Mouse (Mus musculus) CD8-positive naive resting alpha-beta T cell, adult 2 months (primary cell): ENCODE measurements around the gene Kntc1.
A peak's percentile ranks its signal among the peaks of the same experiment; 100 is the strongest.
"Not testable (repeated sequence)": the region's sequence is repeated elsewhere in the genome, so short reads cannot be mapped to it uniquely, and the experiment has no call there.

ENCODE experiments used
- DNase-seq, 2 experiments: peaks; one replicate each; pipeline ENCODE4 v3.0.0; 2022; ENCODE audit warnings: low read depth in 2 of 2, low spot score in 2 of 2

Kntc1 gene

DNA sequence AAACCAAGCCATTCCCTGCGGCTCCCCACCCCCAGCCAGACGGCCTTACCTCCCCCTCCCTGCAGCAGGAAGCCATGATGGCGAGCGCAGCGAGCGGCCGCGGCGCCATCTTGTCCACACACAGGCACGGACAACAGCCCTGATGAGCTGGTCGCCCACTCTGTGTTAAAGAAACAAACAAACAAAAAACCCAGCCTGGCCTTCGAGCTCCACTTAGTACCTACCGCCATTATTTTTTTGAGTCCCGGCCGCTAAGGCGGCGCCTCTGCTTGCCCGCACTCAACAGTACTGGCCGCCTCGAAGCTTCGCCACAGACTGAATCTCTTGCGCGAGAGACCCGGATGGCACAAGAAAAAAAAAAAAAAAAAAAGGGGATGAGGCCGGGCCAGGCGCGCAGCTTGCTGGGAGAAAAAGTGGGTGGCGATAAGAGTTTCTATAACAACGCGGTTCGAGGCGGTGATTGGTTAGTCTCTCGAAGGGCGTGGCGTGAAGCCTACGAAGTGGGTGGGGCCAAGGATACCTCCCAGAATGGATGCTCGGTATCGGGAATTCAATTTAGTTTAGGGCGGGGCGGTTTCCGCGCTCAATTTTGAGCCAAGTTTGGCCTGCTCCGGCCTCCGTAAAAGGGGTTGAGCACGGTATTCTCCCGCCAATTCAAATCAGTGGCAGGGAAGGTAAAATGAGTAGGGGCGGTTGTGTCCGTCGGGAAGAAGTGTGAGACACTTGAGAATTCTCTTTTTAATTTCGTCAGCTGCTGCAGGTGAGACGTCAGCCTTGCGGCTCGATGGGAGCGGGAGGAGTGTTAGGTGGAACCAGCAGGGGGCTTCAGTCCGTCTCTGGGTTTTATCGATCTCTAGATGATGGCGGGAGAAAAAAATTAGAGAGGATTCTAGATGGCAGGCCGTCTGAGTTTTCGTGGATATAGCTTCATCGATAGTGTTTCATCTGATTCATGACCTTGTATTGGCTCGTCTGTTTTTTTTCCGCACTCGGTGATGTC is at the start of gene Kntc1, which contains the start of gene Rsrc2:
TSS of gene Kntc1 (plus strand) at position 652 of the 1,000 bp plus-strand sequence.
TSS of gene Rsrc2 (minus strand) at position 350 of the 1,000 bp plus-strand sequence.
- DNase-seq, result peak; percentile 96 to 99

DNA sequence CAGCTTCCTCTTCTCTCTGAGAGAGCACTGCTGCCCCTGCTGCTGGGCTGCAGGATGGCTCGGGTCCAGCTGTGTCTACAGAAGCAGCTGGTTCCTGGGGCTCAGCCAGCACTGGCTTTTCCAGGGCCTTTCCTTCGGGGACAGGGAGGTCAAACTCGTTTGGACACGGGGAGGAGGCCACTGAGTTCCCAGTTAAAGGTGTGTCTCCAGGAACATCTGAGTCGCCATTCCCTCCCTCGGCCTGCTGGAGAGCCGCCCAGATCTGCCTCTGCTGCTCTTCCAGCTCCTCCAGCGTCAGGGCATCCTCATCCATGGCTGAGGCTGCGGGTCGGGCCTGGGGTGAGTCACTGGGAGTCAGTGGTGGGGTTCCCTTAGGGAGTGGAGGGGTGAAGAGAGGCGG is 48.9 kb upstream of the Kntc1 start:
- DNase-seq, result no peak

DNA sequence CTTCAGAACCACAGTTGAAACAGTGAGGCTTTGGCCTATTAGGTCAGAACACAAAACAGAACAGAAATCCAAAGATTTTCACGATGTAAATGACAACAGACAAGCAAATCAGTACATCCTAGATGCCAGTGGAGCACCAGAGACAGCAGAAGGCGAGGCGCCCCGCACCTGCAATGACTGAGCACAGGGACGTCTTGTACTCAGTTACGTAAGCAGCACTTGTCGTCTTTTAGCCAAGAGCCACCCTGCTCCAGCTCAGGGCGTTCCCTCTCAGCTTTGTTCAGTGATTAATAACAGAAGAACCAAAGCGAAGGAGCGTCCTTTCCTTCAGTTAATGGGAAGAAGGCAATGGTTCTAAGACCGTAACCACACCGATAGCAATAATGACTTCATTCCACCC is 40.9 kb upstream of the Kntc1 start:
- no peak for DNase-seq

DNA sequence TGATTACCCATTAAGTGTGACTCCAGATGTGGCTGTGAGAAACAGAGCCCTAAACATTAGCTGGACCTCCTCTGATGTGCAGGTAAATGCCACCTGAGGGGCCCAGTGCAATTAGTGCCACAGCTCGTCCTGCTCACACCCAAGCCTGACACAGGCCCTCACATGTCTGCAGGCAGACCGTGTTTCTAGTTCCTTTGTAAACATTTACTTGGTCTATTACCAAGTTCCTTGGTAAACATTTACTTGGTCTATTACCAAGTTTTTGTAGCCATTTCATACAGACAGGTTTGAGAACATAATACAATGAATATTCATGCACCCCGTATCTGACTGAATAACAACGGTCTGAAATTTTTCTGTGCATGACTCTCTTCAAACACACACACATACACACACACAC is 39.9 kb upstream of the Kntc1 start:
- no peak for DNase-seq

DNA sequence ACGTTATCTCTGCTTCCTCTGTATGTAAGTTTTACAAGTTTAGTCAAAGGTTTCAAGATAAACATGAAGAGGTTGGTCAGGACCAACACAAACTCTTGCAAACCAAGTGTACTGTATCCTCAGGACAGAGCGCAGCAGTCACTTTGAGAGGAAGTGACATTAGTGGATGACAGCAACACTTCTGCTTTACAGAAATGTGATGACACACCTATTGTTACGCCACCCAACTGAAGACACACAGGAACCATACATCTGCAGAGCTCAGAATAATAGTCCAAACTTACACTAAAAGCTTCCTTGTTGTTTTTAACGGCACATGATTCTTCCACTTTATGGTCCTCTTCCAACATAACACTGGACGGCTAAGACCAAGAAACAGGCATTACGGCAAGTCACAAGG is 35.7 kb upstream of the Kntc1 start:
- no peak for DNase-seq

DNA sequence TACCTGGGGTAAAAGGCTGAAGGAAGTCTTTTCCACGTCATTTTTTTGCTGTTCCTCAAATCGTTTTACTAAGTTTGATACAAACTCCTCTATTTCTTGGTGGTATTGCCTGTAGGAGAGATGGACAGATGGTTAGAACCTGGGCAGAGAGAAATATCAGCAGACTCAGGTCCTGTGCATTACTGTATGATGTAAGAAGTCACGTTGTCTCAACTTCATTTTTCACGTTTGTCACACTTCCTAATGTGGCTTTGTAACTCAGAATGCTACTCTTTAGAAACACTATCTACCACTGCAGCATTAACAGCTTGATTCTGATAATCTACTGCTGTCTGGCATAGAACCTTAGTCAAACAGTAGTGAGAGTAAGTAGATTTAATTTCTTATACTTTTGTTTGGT is 34.9 kb upstream of the Kntc1 start:
- DNase-seq, result no peak

DNA sequence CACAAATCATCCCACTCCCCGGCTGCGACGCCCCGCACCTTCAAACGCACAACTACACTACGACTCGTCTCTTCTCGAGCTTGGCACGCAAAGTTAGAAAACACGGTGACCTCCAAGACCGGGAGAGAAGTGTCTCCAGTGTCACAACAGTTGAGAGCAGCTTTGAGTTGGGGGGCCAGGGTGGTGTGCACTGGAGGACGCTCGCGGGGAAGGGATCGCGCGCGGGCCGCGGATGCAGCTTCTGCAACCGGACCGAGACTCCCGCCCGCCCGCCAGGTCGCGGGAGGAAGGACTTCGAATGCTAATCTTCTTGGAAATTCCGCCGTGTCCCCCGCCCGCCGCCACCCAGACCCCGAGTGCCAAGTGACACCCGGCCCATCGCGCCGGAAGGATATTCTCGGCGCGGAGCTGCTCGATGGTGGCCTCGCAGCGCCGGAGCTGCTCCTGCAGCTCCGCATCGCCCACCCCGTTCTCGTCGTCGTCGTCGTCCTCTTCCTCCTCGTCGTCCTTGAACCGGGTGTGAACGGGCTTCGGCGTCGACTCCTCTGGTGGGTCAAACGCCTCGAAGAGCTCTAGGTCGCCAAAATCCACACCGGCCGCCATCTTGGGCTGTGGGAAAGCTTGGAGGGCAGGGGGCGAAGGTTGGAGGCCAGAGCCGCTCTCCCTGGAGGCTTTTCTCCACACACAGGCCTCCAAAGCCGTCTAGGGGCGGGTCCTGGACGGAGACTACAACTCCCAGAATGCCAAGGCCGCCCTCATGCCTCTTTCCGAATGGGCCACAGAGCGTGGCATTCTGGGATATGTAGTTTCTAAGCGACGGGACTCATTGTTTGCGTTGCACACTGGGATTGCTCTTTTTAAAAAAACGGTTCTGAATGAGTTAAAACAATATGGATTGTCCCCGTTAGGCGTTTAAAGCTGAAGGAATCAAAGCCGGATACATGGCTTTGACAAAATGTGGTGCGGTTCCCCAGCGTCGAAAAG is 28.9 kb upstream of the Kntc1 start, which contains the start of gene Zcchc8:
TSS of gene Zcchc8 (minus strand) at position 773 of the 984 bp plus-strand sequence.
- DNase-seq, result peak; percentile 92 to 95

DNA sequence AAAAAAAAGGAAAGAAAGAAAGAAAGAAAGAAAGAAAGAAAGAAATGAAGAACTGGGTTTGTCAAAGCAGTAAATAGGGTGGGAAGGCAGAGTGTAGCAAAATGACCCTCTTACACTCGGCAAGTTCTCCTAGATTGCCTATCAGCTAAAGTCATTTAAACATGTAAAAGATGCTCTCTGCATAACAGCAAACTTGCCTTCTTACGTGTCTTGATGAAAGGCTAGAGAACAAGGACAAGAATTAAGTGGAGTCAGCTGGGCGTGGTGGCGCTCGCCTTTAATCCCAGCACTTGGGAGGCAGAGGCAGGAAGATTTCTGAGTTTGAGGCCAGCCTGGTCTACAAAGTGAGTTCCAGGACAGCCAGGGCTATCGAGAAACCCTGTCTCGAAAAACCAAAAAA is 25.7 kb upstream of the Kntc1 start:
- not testable (repeated sequence) for DNase-seq

DNA sequence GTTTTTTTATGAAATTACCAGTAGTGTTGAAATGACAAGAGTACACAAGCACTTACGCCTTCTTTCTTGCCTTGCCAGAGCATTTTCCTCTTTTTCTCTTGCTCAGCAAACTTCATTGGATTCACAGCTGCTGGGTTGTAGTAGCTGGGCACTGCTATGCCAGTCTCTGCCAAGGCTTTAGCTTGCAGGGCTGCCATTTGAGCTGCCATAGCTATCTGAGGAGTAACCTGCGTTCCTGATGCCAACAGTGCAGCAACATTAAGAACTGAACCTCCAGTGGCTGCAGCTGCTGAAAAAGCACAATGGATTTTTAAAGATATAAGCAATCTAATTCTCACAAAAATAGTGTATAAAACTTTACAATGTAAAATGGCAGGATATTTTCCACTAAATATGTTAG is 18.5 kb upstream of the Kntc1 start:
- DNase-seq, result no peak

DNA sequence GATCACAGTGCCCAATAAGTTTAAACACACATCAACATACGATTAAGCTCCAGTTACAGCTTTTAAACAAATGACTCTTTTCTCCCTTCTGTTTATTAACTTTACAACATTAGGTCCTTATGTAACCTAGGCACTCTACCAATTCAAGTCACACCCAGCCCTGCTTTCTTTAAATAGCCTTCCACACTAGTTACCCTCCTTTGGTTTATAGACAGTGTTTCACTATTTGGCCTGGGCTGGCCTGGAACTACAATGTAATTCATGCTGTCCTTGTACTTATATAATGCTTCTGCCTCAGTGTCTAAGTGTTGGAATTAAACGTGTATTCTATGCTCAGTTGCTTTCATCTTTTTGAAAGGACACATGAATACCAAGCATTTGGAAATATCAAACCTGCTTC is 5.2 kb upstream of the Kntc1 start:
- DNase-seq, result no peak

DNA sequence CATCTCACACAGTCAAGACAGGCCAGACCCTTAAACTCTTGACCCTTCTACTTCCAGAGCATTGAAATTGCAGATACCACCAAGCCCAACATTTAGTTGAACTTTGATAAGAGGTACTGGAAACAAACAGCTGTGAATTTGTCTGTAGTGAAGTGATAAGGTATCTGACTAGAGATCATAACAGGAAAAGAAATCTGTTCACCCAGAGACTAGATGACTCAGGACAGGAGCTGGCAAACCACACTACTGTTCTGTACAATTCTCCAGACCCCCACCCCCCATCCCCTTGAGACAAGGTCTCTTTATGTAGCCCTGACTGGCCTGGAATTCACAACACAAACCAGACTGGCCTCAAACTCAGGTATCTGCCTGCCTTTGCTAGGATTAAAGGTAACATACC is 3.3 kb upstream of the Kntc1 start:
- DNase-seq, result no peak

DNA sequence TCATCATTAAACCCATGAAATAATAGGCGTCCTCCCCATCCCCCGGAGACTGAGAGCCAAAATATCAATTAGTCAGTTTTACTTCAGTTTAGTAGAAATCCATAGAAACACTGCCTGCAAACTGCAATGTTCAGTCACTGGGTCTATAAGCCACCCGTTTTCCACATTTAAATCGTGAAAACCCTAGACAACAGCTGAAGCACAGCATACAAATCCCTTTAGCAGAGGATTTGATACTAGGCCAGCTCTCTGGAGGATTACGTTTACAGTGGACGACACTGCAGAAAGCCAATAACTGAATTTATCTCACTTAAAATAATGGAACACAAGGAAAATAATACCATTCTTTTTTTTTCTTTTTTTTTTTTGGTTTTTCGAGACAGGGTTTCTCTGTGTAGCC is 1.9 kb upstream of the Kntc1 start:
- DNase-seq, result no peak

DNA sequence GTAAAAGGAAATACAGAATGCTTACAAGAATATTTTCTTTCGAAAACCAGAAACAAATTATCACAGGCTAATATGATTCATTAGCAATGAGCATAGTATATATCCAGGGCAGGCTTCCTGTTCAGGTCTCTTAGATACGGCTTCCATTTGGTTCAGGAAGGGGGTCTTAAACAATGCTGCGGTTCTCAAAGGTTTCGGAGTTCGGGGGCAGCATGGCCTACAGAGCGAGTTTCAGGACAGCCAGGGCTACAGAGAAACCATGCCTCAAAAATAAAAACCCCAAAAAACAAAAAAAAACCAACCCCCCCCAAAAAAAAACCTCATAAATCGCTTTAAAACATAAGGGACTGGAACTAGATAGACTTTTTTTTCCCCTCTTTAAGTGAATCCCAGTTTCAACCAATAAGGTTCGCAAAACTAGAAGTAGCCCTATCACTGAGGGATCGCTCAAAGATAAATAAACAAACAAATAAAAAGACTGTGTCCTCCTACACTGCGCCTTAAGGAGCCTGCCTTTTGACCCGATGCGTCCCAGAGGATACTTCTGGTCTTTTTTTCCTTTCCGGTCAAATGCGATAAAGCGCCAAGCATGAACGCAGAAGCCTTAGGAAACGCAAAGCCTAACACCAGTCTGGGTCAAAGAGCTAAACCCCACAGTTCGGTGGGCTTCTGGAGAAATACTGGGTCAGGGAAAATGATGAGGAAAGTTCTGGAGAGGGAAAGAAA is 1.0 kb upstream of the Kntc1 start:
- peak in 1 of 2 experiments; percentile 2 for DNase-seq

DNA sequence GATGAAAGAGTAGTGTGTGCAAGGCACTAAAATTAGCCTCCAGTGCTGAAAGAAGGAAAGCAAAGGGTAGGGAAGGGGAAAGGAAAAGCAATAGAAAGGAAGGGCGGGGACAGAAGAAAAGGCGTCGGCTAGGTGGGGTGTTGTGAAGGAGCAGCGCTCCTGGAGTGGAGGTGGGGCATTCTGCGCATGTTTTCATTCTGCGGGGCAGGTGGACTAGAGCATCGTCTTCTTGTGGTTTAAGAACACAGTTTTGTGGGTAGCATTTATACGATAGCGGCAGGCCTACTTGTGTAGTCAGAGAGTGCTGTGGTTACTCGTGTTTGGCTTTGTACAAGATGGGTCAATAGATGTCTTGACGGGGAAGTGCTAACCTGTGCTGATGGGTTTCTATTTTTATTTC is 16.0 kb downstream of the Kntc1 start:
- DNase-seq, result peak in 1 of 2 experiments; percentile 28

DNA sequence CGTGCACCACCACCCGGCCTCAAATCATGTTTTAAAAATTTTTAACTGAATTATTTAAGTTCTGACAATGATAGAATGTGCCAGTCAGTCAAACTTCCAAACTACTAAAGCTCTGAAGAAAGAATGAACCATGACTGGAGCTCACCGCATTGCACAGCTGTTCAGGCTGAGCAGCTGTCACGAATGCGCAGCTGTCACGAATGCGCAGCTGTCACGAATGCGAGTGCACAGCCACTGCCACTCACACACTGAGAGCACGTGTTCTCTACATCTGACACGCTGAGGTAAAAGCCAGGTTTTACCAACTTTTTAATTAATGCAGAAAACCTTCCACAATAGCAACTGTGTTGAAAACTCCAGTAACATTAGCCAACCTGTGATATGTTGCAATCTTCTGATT is 16.9 kb downstream of the Kntc1 start:
- not testable (repeated sequence) for DNase-seq

DNA sequence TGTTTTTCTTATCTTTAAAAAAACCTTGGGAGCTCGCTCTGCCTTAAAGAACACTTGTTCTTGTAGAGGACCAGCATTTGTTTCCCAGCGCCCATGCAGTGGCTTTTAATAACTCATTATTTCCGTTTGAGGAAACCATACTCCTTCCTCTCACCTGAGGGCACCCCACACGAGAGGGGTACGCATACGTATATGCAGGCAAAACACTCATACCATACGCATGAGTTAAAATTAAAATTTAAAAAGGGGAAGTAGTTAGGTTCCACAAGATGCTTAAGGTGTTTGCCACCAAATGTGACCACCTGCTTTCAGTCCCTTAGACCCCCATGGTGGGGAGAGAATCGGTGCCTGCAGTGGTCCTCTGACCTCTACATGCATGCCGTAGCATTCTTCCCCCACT is 23.9 kb downstream of the Kntc1 start:
- DNase-seq, result no peak

DNA sequence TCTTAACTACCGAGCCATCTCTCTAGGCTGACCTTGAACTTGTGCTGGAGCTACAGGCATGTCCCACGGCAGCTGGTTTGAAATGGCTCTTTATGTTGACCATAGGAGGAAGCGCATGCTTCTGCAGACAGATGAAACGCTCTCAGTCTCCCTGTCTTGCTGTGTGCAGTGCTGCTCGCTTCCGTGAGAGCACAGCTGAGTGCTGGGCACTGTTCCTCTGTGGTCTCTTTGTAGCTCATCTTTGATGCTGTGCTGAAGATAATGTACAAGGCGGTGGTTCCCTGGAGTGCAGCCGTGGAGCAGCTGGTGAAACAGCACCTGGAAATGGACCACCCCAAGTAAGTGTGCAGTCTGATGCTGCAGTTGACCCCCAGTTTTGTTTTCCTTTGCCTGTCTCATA is 31.2 kb downstream of the Kntc1 start:
- DNase-seq, result peak; percentile 32 to 41

DNA sequence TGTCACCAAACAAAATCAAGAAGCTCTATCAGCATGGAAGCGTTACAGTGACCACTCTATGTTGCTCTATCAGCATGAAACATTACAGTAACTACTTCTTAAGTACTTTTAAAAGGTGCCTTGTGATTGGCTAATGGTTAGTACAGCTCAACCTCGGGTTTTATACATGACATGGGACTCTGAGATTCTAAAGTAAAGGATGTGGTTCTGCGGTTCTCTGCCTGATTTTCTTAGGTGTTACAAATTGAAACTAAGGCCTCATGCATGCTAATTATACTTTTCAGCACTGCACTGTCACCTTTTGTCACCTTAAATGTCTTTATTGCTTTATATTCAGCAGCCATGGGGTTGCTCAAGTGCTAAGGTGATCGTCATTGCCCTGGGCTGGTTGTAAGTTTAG is 32.3 kb downstream of the Kntc1 start:
- DNase-seq, result peak; percentile 12 to 54

DNA sequence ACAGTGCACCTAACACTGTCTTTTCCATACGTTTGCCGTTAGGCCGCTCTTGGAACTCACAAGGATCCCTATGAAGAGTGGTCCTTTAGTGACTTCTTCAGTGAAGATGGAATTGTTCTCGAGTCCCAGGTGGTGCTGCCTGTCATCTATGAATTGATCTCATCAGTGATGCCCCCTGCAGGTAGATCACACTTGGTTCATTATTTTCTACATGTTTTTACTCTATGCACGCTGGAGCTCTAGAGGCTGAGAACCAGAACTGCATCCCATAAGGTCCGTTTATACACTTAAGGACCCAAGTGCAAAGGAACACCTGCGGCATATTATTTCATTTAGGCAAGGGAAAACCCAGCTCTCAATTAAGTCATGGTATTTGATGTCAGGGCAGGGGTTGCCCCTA is 39.5 kb downstream of the Kntc1 start:
- DNase-seq, result no peak

DNA sequence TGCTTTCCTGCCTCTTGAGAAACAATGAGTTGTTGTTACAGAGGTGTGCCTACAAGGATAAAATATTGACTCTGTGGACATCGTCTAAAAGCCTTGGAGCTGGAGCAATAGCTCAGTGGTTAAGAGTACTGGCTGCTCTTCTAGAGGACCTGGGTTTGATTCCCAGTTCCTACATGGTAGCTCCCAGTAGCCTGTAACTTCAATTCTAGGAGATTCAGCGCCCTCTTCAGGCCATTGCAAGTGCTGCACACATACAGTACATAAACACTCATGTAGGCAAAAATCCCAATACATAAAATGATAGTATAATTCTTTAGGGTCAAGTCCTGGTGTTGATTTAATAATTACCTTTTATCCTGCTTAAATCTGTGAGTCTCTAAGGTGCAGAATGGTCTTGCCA is 43.6 kb downstream of the Kntc1 start:
- DNase-seq, result no peak

DNA sequence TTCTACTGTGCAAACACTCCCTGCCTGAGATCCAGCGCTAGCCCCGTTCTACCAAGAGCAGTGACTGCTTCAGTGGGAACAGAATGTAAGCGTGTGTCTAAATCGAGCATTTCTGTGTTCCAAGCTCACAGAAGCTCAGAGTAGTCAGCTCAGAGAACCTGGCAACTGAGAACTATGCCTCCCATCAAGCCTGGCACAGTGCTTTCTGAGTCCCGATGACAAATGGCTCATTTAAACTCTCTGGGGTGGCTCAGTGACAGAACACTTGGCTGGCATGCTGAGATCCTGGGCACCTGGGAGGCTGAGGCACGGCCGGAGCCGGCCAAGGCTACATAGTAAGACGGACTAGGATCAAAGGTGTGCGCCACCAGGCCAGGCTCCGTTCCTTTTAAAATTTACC is 56.8 kb downstream of the Kntc1 start:
- no peak for DNase-seq
